Mouse (Mus musculus): ENCODE measurements around the gene Mvk. TPM values are rescaled to one million over a fixed set of nuclear protein-coding genes. Genes with fewer than 3 reads are reported as not detected.
A peak's percentile ranks its signal among the peaks of the same experiment; 100 is the strongest.

The Mvk gene
- 37.0 and 49.8 TPM in 2 replicates for polyA plus RNA-seq (2012; rRNA removed)

DNA sequence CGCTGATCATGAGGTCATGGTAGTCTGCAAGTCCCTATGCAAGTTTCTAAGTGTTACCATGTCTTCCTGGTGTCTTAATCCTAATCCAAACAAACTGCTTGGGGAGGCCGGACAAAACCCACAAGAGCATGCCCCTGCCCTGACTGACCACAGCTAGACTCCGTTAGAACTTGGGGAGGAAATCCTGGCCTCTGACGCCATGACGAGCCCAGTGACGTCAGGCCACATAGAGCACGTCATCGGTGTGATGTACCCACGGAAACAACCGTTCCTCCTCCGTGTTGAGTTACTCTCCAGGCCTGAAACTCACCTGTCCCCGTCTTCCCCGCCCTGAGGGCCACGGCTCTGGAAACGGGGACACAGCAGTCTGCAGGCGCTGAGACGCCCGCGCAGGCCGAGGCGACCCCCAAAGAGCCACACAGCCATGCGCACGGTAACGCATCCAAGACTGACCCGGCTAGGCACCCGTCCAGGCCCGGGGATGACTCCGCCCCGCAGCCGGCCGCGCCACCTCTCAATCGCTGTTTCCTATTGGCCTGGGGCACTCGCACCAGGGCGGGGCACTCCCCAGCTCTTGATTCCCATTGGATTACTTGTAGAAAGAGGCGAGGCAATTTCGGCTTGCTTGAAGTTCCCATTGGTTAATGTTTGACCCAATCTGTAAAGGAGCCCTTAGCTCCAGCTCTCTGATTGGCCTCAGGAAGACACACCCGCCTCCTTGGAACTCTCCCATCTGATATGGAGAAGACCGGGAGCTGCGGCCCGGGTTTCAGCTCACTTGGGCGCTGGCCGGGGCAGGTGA is at the start of gene Mvk, which contains the start of gene Mmab:
Gene Mvk, plus strand, starts transcription at position 704 of the 802 bp plus-strand sequence.
Gene Mmab, minus strand, starts transcription at position 495 of the 802 bp plus-strand sequence.
- DNase-seq (ENCODE audit: low read depth), result peak; percentile 90

DNA sequence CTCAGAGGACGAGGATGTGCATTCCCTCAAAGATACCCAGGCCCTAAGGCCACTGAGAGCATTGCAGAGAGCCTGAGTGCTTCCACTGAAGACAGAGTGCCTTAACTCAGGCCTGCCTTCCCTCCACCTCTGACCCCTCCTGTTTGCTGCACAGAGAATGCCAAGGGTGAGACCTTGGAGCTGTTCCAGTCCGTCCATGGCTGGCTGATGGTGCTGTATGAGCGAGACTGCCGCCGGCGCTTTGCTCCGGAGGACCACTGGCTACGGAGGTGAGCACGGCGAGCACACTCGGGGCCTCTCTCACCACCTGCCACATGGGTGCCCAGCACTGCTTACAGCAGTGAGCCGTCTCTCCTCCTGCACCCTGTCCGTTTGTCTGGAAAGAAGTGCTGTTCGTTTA is 37.5 kb upstream of the Mvk start:
- no peak for DNase-seq (ENCODE audit: low read depth)

DNA sequence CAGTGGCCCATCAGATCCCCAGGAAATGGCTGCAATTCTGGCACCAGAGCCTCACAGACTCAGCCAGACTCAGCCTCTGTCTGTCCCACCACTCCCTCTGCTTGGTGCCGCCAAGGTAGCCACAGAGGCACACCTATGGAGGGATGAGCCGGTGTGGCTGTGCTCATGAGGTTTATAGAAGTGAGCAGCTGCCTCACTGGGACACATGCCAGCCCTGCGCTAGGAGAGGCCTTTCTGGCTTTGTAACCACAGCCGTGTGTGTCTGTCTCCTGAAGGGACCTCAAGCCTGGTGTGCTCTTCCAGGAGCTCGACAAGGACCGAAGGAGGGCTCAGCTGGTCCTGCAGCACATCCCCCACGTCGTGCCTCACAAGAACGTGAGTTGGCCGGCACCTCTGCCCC is 36.8 kb upstream of the Mvk start:
- no peak for DNase-seq (ENCODE audit: low read depth)

DNA sequence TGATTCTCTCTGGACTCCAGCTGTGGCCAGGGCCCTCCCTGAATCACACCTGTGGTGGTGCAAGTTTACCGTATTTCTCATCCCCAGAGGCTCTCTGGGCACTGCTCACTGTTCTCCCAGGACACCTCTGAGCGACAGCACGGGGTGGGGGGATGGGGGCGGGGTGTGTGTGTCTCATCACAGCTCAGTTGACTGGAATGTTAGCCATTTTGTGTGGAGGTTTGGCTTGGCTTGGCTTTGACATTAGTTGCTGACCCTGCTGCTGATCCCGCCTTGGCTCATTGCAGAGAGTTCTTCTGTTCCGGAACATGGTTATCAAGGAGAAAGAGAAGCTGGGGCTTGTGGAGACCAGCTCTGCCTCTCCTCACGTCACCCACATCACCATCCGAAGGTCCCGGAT is 36.3 kb upstream of the Mvk start:
- no peak for DNase-seq (ENCODE audit: low read depth)

DNA sequence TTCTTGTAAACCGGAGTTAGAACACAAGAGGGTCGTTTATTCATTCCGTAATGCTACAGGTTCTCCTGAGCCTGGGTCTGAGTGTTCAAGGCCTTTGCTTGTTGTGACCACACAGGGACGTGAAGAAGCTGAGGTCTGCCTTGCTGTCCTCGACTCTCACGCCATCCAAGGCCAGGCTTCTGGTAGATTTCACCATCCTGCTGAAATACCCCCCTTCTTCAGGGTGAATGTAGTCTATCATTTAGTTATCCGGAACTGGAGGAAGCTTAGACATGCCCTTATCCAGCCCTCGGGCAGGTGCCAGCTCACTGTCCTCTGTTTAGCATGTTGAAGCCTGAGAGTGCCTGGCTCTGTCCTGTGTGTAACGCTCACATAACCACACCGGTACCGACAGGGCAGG is 35.2 kb upstream of the Mvk start:
- no peak for DNase-seq (ENCODE audit: low read depth)

DNA sequence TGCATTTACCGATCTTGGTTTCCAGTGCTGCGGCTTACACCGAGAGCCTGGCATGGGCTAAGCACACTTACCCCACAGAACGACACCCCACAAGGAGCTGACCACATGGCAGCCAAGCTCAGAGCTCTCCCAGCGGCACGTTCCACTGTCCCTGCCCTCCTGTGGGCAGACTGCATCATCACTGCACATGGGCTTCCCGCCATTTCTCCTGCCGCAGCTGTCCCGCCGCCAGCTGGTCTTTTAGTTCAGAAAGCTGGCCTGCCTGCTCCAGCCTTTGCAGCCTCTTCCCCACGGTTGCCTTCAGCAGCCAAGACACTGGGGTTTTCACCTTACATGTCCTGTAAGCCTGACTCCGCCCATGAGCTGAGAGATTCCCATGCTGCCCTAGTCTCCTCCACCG is 33.6 kb upstream of the Mvk start:
- DNase-seq (ENCODE audit: low read depth), result no peak

DNA sequence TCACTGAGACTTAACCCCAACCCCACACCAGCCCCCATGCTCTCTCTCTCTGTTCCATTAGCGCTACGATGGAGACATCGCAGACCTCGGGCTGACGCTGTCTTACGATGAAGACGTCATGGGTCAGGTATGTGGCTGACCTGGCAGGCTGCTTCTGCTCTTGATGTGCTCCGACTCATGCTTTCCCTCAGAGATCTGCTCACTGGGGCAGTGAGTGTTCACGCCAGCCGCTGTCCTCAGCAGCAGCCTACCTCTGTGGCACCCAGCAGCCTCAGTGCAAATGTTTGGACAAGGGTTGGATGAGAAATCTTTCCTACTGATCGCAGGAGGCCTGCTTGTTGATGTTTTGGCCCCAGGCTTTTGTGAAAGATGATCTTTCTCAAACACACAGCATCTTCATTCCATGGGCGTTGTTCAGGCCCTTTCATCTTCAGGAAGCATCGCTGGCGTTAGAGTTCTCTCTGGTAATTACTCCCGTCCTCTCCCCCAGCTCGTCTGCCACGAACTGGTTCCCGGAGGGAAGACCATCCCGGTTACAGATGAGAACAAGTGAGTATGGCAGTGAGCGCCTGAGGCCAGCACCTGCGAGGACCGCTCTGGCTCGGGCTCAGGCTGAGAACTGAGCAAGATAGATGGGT is 31.6 kb upstream of the Mvk start:
- no peak for DNase-seq (ENCODE audit: low read depth)

DNA sequence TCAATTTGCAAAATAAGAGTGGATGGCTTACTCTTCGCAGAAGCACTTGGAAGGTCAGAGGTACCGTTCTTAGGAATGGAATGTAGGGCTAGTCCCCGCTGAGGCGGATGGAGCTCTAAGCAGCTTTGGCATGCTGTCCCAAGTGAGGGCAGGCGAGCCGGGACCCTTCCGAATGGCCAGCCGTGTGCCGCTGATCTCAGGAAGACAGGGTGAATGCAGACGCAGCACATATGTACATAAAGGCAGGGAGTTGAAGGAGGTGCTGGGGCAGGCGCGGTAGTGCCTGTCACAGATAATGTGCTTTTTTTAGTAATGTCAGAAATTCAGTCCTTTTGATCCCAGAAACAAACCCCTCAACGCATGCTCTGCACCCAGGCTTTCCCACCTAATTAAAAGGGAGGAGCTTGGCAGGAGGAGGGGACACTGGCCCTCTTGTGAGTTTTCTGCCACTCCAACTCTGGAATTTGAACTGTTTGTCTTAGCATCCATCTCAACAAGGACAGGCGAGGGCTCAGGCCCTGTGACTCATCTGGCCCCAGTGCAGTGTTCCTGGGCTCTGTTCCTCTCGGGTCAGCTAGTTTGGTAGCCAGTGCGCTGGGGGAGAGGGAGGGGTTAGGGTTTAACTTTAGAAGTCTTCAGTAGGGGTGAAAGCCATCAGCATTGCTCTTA is 30.9 kb upstream of the Mvk start:
- no peak for DNase-seq (ENCODE audit: low read depth)

DNA sequence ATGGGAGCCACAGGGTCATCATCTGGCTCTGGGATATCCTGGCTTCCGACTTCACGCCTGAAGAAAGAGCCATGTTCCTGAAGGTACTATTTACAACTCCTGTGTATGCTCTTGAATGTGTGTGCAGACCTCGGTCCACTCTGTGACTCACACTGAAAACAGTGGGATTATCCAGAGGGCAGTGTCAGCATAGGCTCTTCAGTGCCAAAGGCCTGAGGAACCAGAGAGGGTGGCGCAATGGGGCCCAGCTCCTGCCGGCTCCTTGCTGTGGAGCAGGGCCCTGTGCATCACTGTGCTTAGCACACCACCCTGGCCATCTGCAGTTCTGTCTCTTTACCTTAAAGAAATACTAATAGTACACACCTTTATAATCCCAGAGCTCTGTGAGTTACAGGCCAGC is 28.5 kb upstream of the Mvk start:
- no peak for DNase-seq (ENCODE audit: low read depth)

DNA sequence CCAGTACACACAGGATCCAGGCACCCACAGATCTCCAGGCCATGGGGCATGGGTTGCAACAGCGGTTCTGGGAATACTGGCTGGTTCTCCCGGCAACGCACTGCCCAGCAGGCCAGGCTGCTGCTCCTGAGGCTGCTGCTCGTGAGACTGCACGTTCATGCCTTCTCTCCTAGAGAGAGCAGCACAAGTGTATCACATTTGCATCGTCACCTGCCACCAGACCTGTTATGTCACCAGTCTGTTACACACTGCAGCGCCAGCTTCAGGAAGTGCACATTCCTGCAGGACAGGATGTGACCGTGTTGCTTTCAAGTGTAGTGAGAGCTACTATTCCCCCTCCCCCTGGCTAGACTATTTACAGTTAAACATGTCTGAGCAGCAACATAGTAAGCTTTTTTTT is 27.2 kb upstream of the Mvk start:
- DNase-seq (ENCODE audit: low read depth), result no peak

DNA sequence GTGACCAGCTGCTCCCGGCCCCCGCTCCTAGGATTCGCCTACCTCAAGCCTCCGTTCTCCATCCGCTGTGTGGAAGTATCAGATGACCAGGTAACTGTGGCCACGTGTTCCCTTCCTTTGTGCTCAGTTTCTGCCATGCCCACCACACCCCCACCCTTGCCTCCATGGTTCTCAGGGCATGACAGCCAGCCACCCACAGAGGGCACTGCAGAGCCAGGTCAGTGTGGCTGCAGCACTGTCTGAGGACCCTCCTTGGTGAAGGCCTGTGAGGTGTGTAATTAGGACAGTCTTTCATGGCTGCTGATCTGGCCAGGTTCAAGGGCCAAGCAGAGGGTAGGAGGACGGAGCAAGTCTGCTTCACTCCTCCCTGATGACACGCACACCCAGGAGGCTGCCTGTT is 25.5 kb upstream of the Mvk start:
- no peak for DNase-seq (ENCODE audit: low read depth)

DNA sequence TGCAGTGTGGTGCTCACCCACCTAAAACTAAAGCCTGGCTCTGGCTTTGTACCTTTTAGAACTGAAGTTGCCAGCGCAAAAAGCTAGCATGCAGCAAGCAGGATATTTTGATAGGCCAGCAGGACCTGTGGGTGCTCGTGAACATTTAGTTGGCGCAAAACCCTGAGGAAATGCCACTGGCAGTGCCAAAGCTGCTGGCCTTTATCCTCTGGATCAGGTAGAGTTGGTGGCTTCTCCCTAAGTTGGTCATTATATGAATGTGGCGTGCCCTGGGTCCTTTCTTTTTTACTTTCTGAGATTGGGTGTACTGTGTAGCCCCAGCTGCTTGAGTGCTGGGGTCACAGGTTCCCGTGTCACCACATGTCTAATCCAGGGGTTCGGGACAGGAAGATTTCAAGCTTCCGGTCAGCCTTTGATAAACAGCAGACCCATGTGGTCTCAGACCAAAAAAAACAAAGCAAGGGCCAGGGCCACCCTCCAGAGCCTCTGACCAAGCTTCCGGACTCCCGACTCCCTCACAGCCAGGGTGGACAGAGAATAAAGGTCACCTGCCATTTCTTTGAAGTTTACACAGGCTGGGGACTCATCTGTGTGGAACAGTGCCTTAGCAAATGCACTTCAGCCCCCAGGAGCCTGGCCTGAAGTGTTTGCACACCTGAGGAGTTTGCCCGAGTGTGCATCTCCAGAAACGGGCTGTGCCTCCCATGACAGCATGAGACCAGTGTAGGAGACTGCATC is 22.3 kb upstream of the Mvk start:
- DNase-seq (ENCODE audit: low read depth), result no peak

DNA sequence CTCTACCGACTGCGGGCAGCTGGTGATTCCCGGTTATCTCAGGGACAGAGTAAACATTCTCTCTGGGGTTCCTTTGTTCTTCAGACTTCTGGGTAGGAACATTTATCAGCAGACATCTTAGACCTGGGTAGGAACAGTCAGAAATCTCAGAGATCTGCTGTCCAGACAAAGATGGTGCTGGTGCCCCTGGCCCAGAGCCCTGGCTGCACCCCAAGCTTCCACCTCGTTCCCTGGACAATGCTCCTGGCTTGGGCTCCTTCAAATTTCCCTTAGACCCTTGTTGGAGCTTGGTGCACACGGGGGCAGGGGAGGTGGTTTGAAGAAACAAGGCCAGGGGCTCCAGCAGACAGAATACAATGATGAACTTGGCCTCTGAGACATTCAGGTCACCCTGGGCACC is 21.5 kb upstream of the Mvk start:
- DNase-seq (ENCODE audit: low read depth), result no peak

DNA sequence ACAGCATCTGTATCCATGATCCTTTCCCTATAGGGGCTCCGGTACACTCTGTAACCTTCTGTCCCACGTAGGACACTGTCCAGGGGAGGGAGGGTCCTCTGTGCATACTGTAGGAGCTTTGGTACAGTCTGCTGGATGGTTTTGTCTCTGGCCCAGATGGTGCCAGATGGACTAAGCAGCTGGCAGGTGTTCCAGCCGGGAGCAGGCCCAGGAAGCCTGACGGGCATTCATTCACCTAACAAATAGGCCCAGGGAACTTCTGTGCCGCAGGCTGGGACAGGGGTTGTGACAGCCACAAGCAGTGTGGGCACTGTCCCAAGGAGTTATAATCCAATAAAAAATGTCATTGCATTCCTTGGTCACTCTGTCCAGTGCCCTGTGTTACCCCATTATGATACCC is 20.1 kb upstream of the Mvk start:
- DNase-seq (ENCODE audit: low read depth), result no peak

DNA sequence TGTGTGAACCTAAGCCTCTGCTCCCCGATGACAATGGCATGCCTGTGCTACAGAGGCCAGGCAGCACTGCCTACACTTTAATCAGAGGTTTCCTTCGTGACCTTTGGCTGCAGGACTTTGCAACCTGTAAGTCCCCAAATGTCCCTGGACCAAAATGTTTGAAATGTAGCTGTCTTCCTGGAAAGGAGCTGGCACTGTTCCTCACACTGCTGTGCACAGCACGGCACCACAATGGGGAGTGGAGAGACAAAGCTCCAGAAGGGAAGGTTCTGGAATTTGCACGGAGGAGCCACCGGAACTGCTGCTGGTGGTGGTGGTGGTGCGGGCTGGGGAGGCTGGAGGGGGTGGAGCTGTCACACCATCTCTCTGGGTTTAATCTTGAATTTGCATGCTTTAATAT is 17.3 kb upstream of the Mvk start:
- no peak for DNase-seq (ENCODE audit: low read depth)

DNA sequence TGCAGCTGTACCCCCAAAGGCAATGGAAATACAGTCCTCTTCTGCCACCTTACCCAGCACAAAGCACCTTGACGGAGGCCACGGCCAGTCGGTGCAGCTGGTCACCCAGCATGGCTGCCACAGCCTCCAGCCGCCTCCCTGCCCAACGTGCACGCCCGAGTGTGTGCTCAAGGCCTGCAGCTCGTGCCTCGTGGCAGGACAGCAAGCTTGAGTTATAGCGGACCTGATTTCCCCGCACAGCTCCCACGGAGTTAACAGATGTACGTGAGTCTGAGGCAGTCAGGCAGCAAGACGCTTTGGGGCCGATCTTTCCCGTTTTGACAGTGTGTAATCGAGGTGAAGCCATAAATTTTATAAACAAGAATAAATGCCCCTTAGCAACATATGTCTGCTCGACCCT is 15.4 kb upstream of the Mvk start:
- DNase-seq (ENCODE audit: low read depth), result no peak

DNA sequence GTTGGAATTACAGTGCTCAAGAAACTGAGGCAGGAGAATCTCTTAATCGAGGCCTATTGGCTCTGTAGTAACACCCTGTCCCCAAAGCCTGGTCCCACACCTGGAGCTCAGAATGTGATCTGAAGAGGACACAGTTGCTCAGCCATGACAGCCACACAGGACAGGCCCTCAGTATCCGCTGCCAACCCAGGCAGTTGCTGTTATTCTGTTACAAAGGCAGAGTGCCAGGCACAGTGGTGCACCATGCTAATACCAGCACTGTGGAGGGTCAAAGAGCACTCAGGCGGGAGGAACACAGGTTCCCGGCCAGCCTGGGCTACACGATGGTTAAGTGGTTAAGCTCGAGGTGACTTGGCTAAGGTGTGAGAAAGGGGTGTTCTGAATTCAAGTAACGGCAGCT is 14.3 kb upstream of the Mvk start:
- no peak for DNase-seq (ENCODE audit: low read depth)

DNA sequence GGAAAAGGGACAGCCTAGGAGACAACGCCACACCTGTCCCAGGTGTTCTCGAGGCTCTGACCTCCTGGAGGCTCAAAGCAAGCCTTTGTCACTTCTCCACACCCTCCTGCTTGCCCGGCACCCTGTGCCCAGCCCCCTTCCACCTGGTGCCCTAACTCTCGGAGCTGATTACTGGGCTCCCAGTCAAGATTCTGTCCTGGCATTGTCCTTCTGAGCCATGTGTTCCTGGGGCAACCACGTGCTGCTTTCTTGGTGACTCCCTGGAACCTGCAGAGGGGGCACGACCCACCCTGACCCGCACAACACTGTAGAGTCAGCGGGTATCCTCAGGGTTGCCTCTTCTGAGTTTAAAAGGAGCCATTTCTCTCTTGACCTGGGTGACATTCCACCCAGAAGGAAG is 9.7 kb upstream of the Mvk start:
- DNase-seq (ENCODE audit: low read depth), result no peak

DNA sequence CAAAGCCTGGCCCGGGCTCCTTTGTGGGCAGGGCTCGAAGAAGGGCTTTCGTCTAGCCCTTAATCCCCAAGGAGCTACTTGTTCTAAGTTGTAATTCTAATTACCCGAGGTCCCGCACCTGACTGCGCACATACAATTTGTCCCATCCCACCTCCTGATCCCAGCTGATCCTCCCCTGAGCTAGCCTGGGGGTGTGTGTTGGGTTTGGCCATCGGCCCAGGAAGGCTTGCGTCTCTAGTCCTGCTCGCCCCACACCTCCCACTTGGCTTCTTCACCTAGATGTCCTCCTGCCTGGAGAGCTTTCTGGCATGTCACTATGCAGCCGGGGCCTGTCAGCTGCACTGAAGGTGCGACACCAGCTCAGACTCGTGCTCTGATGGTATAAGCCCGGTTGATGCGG is 8.5 kb upstream of the Mvk start:
- peak; percentile 98 for DNase-seq (ENCODE audit: low read depth)

DNA sequence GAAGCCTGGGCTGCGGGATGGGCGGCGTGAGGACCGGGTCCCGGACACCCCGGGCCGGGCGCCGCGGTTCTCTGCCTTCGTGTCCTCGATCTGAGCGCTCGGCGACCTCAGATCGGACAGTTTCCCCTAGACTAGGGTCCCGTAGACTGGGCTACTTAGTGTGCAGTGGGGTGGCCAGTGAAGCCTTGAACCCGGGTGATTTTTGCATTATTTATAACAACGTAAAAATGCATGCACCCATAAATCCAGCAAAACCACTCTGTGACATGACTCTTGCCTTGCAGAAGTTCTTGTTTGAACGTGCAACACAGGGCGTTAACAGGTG is 261 bp downstream of the Mvk start:
- no peak for DNase-seq (ENCODE audit: low read depth)

DNA sequence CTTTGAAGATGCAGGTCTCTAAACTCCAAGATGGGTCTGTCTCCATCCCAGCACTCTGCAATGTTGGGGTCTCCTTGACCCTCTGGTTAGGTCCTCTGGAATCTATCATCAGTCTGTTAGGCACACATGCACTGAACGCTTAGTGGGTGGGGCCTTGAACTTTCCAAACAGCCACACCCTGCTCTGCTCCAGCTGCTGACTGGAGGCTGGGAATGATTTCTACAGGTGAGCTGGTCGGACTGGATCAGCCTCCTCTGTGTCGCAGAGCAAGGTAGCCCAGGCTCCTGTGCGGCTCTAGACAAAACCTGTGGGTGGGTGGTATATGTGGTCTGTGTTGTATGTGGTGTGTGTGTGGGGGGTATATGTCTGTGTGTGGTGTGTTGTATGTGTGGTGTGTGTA is 4.9 kb downstream of the Mvk start:
- no peak for DNase-seq (ENCODE audit: low read depth)

DNA sequence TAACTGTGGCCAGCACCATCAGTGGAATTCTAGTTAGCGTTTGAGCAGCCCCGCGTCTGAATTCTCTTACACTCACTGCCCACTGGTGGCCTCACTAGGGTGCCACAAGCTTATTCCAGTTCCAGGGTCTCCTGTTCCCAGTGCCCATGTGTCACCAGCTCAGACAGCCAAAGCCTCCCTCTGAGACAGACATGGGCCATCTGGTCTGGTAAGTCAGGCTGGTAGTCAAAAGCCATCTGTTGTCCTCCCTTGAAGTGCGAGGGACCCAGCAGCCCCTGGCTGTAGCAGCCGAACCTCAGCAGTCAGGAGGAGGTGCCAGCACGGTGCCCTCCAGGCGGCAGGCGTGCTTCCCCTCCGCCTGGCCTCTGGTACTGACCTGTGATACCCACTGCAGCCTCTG is 12.2 kb downstream of the Mvk start:
- DNase-seq (ENCODE audit: low read depth), result no peak
